In the genomic region with DNA sequence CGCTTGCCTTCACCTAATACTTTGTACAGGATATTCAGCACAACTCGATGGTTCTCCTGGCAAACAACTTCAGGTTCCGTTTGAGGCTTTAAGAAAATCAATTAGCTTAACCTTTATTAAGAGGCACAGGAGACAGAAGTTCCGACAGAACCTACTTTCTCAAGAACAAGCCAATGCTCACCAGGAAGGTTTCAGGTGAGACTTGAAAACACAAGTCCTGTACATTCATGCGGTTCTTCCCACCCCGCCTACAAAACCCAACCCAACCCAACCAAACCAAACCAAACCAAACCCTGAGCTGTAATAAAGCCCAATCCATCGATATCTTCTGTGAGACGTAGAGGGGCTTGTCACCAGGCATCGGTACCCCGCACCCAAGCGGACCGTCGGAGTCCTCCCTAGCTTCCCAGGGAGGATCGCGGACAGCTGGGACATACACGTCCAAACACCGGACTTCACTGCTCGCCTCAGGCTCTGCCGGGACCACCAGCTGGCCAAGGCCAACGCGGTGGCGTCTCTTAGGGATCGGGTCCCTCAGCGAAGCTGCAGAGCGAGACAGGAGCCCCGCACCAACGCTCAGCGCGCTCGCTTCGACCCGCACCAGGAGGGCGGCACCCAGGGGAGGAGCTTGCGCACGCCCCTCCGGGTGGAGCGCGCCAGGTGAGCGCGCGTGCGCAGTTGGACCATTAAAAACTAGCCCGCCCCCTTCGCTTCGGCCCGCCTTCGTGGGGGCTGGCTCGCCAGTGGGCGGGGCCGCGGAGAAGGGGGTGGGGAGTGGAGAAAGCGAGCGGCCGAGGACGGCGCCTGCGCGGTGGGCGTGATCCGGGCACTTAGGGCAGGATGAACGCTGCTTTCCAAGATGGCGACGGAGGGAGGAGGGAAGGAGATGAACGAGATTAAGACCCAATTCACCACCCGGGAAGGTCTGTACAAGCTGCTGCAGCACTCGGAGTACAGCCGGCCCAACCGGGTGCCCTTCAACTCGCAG, we compare ENCODE assay signal across 8 mouse cellular contexts. TPM values are rescaled to one million over a fixed set of nuclear protein-coding genes. Genes with fewer than 3 reads are reported as not detected.
DNase-seq lines count a peak whose midpoint lies in the region; ATAC-seq lines count a peak whose summit lies in the region.

A gene (plus strand): TSS at position 775 of the 988 bp plus-strand sequence.

- ATAC-seq in hindbrain, embryonic 16.5 days: peak; percentile 97

- H3K4me3 ChIP-seq in hindbrain, embryonic 16.5 days (ENCODE audit: low read length): peak within 1 kb of the TSS; percentile 91
- peak within 1 kb of the TSS; percentile 74 for H3K4me3 ChIP-seq in macrophage (ENCODE audit: inconsistent target)

- H3K9ac ChIP-seq in hindbrain, embryonic 16.5 days (ENCODE audit: low read depth, low read length): peak within 1 kb of the TSS; percentile 94

- peak within 1 kb of the TSS; percentile 89 for H3K27ac ChIP-seq in hindbrain, embryonic 16.5 days (ENCODE audit: low read depth, low read length)
- peak within 1 kb of the TSS; percentile 71 for H3K27ac ChIP-seq in macrophage

- WGBS in hindbrain, embryonic 16.5 days: under 1% methylated on average over 66 of the region's 69 CpGs
- 1% methylated on average over 69 of the region's 69 CpGs for WGBS in macrophage (ENCODE audit: missing documents)

- DNase-seq in T-cell, adult 2 months (ENCODE audit: low spot score): peak; percentile 98
- DNase-seq in cerebellum, postnatal 36 days: peak; percentile 99
- DNase-seq in gastrocnemius, adult 18-20 months (ENCODE audit: low spot score): peak; percentile 97
- DNase-seq in left cerebral cortex, adult 18-20 months (ENCODE audit: low spot score in 2 of 2): peak; percentile 97 to 98
- DNase-seq in right cerebral cortex, adult 18-20 months: peak; percentile 98
- DNase-seq in urinary bladder, postnatal 10 days (ENCODE audit: low spot score): peak; percentile 96

- H3K79me2 ChIP-seq in macrophage (ENCODE audit: inconsistent target): peaks cover 47% of the 10 kb centered on the region

- H3K4me2 ChIP-seq in hindbrain, embryonic 16.5 days (ENCODE audit: low read length): peak within 1 kb of the TSS; percentile 84

- H3K4me1 ChIP-seq in hindbrain, embryonic 16.5 days (ENCODE audit: control insufficient read depth, insufficient read depth, low read depth, low read length): peaks cover 10% of the 10 kb centered on the region

- no peaks in the 10 kb centered on the region for H3K27me3 ChIP-seq in hindbrain, embryonic 16.5 days (replicated peaks; ENCODE audit: control insufficient read depth, insufficient read depth, low read length)

- H3K9me3 ChIP-seq in hindbrain, embryonic 16.5 days (ENCODE audit: control insufficient read depth, low read length): no peaks in the 10 kb centered on the region

- H3K36me3 ChIP-seq in hindbrain, embryonic 16.5 days (ENCODE audit: control insufficient read depth, insufficient read depth, low read length): no peaks in the 10 kb centered on the region
- no peaks in the 10 kb centered on the region for H3K36me3 ChIP-seq in macrophage (ENCODE audit: inconsistent target)

RNA-seq across cellular contexts. Expression of the gene that starts here (rescaled TPM):
- total RNA-seq in gastrocnemius, adult 18-20 months (2021): 10 to 100 TPM; 16.6 to 17.4 TPM
- polyA plus RNA-seq in hindbrain, embryonic 16.5 days (2015; fragmentation: Nextera tagmentation; extraction: Ambion mirVana): 23.0 TPM in 2 replicates
- 10 to 100 TPM; 46.2 to 48.1 TPM for total RNA-seq in left cerebral cortex, adult 18-20 months (2021)
- total RNA-seq in macrophage (2018; cell fraction: chromatin; rRNA removed): 100 to 1,000 TPM in 2 of 26 experiments, 10 to 100 TPM in 24; 58.6 to 114 (median 80.3) TPM
- 10 to 100 TPM; 13.3 to 23.3 (median 17.3) TPM for total RNA-seq in macrophage (2018; cell fraction: cytosol; rRNA removed)
- 10 to 100 TPM; 38.9 to 88.2 (median 61.7) TPM for total RNA-seq in macrophage (2018; cell fraction: nucleus; rRNA removed)
- 20.2 to 22.2 TPM (median 20.6 TPM) in 3 replicates for polyA plus RNA-seq in macrophage (2018)

Comparison
In these comparisons a context has a peak if more than half of its experiments do, and no peak if none do; other contexts are left out.
1. Peak in every context shown above with its lines: DNase-seq, ATAC-seq, H3K4me3 ChIP-seq and H3K27ac ChIP-seq.